Mouse (Mus musculus) heart, embryonic 15.5 days (tissue): Measurements from ENCODE around the gene Asb17. TPM values are rescaled to one million over a fixed set of nuclear protein-coding genes. Genes with fewer than 3 reads are reported as not detected.
"Not testable (repeated sequence)": the region's sequence is repeated elsewhere in the genome, so short reads cannot be mapped to it uniquely, and the experiment has no call there.

Experiments
- ATAC-seq: fragments of 200-750 bp; cut with Nextera tagmentation; replicated peaks from 2 replicates; pipeline ENCODE4 v1.8.0; 2017; ENCODE audit warnings: low read depth, moderate TSS enrichment; ENCODE audit not compliant: insufficient number of reproducible peaks, insufficient read depth, low FRiP score
- H3K27ac ChIP-seq: fragments of 300-500 bp; sonication (generic); 2 replicates; pipeline ENCODE4 v1.5.1; 2015; ENCODE audit warnings: mild to moderate bottlenecking, inconsistent platforms
- H3K27me3 ChIP-seq: fragments of 300-500 bp; sonication (generic); 2 replicates; pipeline ENCODE4 v1.6.1; 2015; ENCODE audit warnings: inconsistent platforms
- H3K36me3 ChIP-seq: fragments of 300-500 bp; sonication (generic); 2 replicates; pipeline ENCODE4 v1.6.1; 2015; ENCODE audit warnings: mild to moderate bottlenecking, inconsistent platforms
- H3K4me1 ChIP-seq: fragments of 300-500 bp; sonication (generic); replicated peaks from 2 replicates; pipeline ENCODE4 v1.6.1; 2015; ENCODE audit warnings: inconsistent platforms
- H3K4me2 ChIP-seq: fragments of 300-500 bp; sonication (generic); 2 replicates; pipeline ENCODE4 v1.6.1; 2015; ENCODE audit warnings: inconsistent platforms, mild to moderate bottlenecking, moderate library complexity
- H3K4me3 ChIP-seq: fragments of 300-500 bp; sonication (generic); 2 replicates; pipeline ENCODE4 v1.5.1; 2015; ENCODE audit warnings: mild to moderate bottlenecking, inconsistent platforms
- H3K9ac ChIP-seq: fragments of 300-500 bp; sonication (generic); 2 replicates; pipeline ENCODE4 v1.6.1; 2015; ENCODE audit warnings: mild to moderate bottlenecking, inconsistent platforms
- H3K9me3 ChIP-seq: fragments of 300-500 bp; sonication (generic); replicated peaks from 2 replicates; pipeline ENCODE4 v1.6.1; 2016; ENCODE audit warnings: inconsistent platforms
- WGBS: fragments of 180-500 bp; shearing (Covaris S2); methylation state at CpG from one replicate; pipeline ENCODE4 v1.1.7; 2015; ENCODE audit warnings: mixed read lengths; 5-methylcytosine and 5-hydroxymethylcytosine counted together
- polyA plus RNA-seq: library from polyadenylated mRNA; unstranded; fragments of >200 nt; fragmentation: Nextera tagmentation; extraction: Ambion mirVana; gene quantifications from 2 replicates; pipeline ENCODE4 v1.2.1, GENCODE M21; 2015

Asb17 gene
- polyA plus RNA-seq, 1 experiment from 2014 or later = 0.15 TPM

GRCm38 (mm10) chr3:153858350-153859001 lies 14.5 kb downstream of the Asb17 start:
- Histone ChIP-seq H3K4me3 (no peak overlapping the region), H3K9ac (no peak overlapping the region), H3K4me2 (no peak overlapping the region), H3K9me3 (no peaks in the 10 kb centered on the region), H3K27ac (no peak overlapping the region), H3K36me3 (no peaks in the 10 kb centered on the region), H3K27me3 (no peaks in the 10 kb centered on the region; the same call in 1 of the 2 replicates), H3K4me1 (no peaks in the 10 kb centered on the region)
- ATAC-seq = no peak
- 69% methylated on average over 10 of the region's 10 CpGs for WGBS

GRCm38 (mm10) chr3:153860392-153860791 lies 16.4 kb downstream of the Asb17 start:
- not testable (repeated sequence) for H3K9ac ChIP-seq, H3K27ac ChIP-seq, H3K4me1 ChIP-seq, ATAC-seq, H3K9me3 ChIP-seq, H3K4me3 ChIP-seq, H3K36me3 ChIP-seq, H3K4me2 ChIP-seq, H3K27me3 ChIP-seq
- 76% methylated on average over 8 of the region's 8 CpGs for WGBS

GRCm38 (mm10) chr3:153863816-153864215 lies 19.8 kb downstream of the Asb17 start:
- no peak overlapping the region for H3K9ac ChIP-seq
- H3K36me3 ChIP-seq = no peaks in the 10 kb centered on the region
- 63% methylated on average over 2 of the region's 2 CpGs for WGBS
- no peaks in the 10 kb centered on the region for H3K27me3 ChIP-seq
- no peak for ATAC-seq
- H3K4me2 ChIP-seq = no peak overlapping the region
- H3K27ac ChIP-seq = no peak overlapping the region
- H3K4me1 ChIP-seq = no peaks in the 10 kb centered on the region
- no peaks in the 10 kb centered on the region for H3K9me3 ChIP-seq
- no peak overlapping the region for H3K4me3 ChIP-seq

GRCm38 (mm10) chr3:153864636-153865429 lies 20.8 kb downstream of the Asb17 start:
- ATAC-seq = no peak

GRCm38 (mm10) chr3:153867149-153868136 lies 23.4 kb downstream of the Asb17 start:
- no peak for ATAC-seq

More at GRCm38 (mm10) chr3:153864636-153865429, 20.8 kb downstream of the Asb17 start:
- no peak overlapping the region for H3K4me2 ChIP-seq
- 81% methylated on average over 4 of the region's 4 CpGs for WGBS
- no peaks in the 10 kb centered on the region for H3K9me3 ChIP-seq
- no peak overlapping the region for H3K9ac ChIP-seq
- H3K27ac ChIP-seq = no peak overlapping the region
- H3K36me3 ChIP-seq = no peaks in the 10 kb centered on the region
- no peaks in the 10 kb centered on the region for H3K4me1 ChIP-seq
- no peak overlapping the region for H3K4me3 ChIP-seq
- no peaks in the 10 kb centered on the region for H3K27me3 ChIP-seq

GRCm38 (mm10) chr3:153871396-153871795 lies 27.4 kb downstream of the Asb17 start:
- H3K27ac ChIP-seq = no peak overlapping the region
- H3K9me3 ChIP-seq = no peaks in the 10 kb centered on the region
- H3K4me3 ChIP-seq = no peak overlapping the region
- ATAC-seq = no peak
- H3K27me3 ChIP-seq = no peaks in the 10 kb centered on the region
- H3K4me1 ChIP-seq = no peaks in the 10 kb centered on the region
- WGBS = 72% methylated on average over 5 of the region's 5 CpGs
- no peaks in the 10 kb centered on the region for H3K36me3 ChIP-seq
- H3K9ac ChIP-seq = no peak overlapping the region
- H3K4me2 ChIP-seq = no peak overlapping the region

More at GRCm38 (mm10) chr3:153867149-153868136, 23.4 kb downstream of the Asb17 start:
- 65% methylated on average over 14 of the region's 14 CpGs for WGBS
- Histone ChIP-seq H3K4me3 (no peak overlapping the region), H3K9ac (no peak overlapping the region), H3K27me3 (no peaks in the 10 kb centered on the region), H3K36me3 (no peaks in the 10 kb centered on the region), H3K9me3 (no peaks in the 10 kb centered on the region), H3K4me1 (no peaks in the 10 kb centered on the region), H3K4me2 (no peak overlapping the region), H3K27ac (no peak overlapping the region)

- Histone ChIP-seq H3K4me2 (no peak overlapping the region), H3K4me3 (no peak overlapping the region), H3K27ac (no peak overlapping the region), H3K36me3 (no peaks in the 10 kb centered on the region), H3K27me3 (no peaks in the 10 kb centered on the region), H3K9me3 (no peaks in the 10 kb centered on the region), H3K9ac (no peak overlapping the region), H3K4me1 (no peaks in the 10 kb centered on the region)
- no peak for ATAC-seq
Measured at GRCm38 (mm10) chr3:153886296-153886695, 42.3 kb downstream of the Asb17 start.

- Histone ChIP-seq H3K27ac (no peak overlapping the region), H3K4me2 (no peak overlapping the region), H3K4me1 (no peaks in the 10 kb centered on the region), H3K9me3 (no peaks in the 10 kb centered on the region), H3K27me3 (no peaks in the 10 kb centered on the region), H3K9ac (no peak overlapping the region), H3K36me3 (no peaks in the 10 kb centered on the region), H3K4me3 (no peak overlapping the region)
- no peak for ATAC-seq
- WGBS = 58% methylated on average over 6 of the region's 6 CpGs
Measured at GRCm38 (mm10) chr3:153888141-153888540, 44.1 kb downstream of the Asb17 start.

- H3K4me2 ChIP-seq = no peak overlapping the region
- H3K27me3 ChIP-seq = no peaks in the 10 kb centered on the region
- H3K4me1 ChIP-seq = no peaks in the 10 kb centered on the region
- no peak overlapping the region for H3K4me3 ChIP-seq
- ATAC-seq = no peak
- no peak overlapping the region for H3K27ac ChIP-seq
- H3K9ac ChIP-seq = no peak overlapping the region
- no peaks in the 10 kb centered on the region for H3K9me3 ChIP-seq
- H3K36me3 ChIP-seq = no peaks in the 10 kb centered on the region
- 68% methylated on average over 8 of the region's 8 CpGs for WGBS
Measured at GRCm38 (mm10) chr3:153889188-153889781, 45.3 kb downstream of the Asb17 start.

- Histone ChIP-seq H3K27ac (no peak overlapping the region), H3K36me3 (no peaks in the 10 kb centered on the region), H3K4me2 (no peak overlapping the region), H3K4me1 (no peaks in the 10 kb centered on the region), H3K4me3 (no peak overlapping the region), H3K9me3 (no peaks in the 10 kb centered on the region), H3K27me3 (no peaks in the 10 kb centered on the region), H3K9ac (no peak overlapping the region)
- WGBS = 82% methylated on average over 3 of the region's 3 CpGs
- no peak for ATAC-seq
Measured at GRCm38 (mm10) chr3:153895454-153895853, 51.4 kb downstream of the Asb17 start.

- Histone ChIP-seq H3K36me3 (no peaks in the 10 kb centered on the region), H3K27me3 (no peaks in the 10 kb centered on the region), H3K4me1 (no peaks in the 10 kb centered on the region), H3K9me3 (no peaks in the 10 kb centered on the region), H3K9ac (no peak overlapping the region), H3K27ac (no peak overlapping the region), H3K4me3 (no peak overlapping the region), H3K4me2 (no peak overlapping the region)
- ATAC-seq = no peak
- 49% methylated on average over 6 of the region's 6 CpGs for WGBS
Measured at GRCm38 (mm10) chr3:153897216-153897615, 53.2 kb downstream of the Asb17 start.
